Mouse (Mus musculus) c-Kit-positive CD71-negative TER-119-negative erythroid progenitor cells, embryonic 14.5 days (primary cell): ENCODE data around the gene Ftcd.

Experiments used
- DNase-seq: peaks from one replicate; pipeline ENCODE4 v3.0.0-alpha.2; 2013; ENCODE audit warnings: low read depth

Gene Ftcd

DNA sequence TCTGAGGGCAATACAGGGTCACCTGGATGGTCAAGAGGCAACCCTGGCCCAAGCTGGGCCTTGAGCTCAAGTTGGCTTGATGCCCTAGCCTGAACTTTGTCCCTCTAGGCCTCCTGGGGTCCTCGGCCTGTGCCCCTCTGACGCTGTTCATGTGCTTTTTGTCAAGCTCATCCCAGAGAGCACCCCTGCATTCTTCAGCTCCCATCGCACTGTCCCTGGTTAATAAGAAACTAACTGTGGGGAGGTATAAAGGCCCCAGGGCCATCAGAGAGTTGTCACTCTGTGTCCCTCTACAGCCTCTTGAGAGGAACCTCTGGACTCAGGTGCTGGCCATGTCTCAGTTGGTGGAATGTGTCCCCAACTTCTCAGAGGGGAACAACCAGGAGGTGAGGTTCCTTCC, at the start of gene Ftcd:
Gene Ftcd (plus strand): TSS at position 275 of the 400 bp plus-strand sequence.
- no peak for DNase-seq

DNA sequence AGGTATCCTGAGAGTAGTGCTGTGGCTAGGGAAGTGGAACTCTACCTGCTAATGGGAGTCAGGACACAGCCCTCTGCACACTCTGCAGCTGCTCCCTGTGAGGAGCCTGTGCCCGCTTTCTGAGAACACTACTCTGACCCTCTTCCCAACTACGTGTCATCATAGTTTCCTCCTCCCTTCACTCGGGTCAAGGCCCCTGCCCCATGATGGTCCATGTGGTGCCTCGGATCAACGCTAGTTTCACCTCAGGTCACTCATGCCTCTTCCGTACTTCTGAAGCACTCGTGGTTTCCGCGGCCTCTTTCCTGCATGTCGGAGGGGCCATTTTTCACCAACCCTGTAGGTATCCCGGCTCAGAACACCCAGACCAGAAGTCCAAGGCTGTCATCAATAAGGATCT, 44.5 kb upstream of the Ftcd start:
- DNase-seq, result no peak

DNA sequence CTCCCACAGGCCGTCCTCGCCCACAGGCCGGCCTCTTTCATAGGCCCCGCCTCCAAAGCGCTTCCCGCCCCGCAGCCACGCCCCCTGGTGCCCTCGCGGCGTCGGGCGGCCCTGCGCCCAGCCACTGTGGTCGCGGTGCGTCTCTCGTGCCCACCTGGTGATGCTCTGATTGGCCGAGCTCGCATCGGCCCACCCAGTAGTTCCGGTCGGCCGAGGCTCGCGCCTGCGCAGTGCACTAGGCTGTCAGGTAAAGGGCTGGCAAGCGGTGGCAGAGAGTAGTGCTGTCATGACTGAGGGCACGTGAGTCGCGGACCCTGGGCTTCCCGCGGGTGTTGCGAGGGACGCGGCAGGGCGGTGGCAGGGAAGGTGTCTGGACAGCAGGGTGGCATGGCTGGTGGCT, 44.1 kb upstream of the Ftcd start, which contains the start of gene Lss:
Gene Lss (plus strand): TSS at position 214 of the 400 bp plus-strand sequence.
- peak; percentile 84 for DNase-seq

DNA sequence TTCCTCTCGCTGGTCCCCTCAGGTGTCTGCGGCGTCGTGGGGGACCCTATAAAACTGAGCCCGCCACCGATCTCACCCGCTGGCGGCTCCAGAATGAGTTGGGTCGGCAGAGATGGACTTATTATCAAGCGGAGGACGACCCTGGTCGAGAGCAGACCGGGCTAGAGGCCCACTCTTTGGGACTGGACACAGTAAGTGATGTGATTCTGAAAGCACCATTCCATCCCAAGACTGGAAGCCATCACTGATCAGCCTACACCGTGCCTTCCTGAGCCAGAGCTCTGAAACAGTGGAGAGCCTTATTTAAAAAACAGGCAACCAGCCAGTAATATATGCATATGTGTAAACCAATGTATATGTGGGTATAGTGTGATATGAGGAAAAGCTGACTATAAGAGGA, 43.6 kb upstream of the Ftcd start:
- DNase-seq, result no peak

DNA sequence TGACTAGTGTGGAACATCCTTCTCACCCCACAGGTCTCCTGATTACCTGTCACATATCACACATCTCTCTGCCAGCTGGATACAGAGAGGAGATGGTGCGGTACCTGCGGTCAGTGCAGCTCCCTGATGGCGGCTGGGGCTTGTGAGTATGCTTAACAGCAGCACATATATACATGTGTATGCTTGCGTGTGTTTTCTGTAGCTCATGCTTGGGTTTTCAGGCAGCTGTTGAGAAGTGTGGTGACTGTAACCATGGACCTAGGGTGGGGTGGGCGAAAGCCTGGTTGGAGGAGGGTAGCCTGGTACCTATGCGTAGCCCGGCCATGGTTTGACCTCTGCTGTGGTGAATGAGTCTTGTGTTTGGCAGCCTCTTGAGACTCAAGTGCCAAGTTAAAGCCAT, 39.9 kb upstream of the Ftcd start:
- no peak for DNase-seq

DNA sequence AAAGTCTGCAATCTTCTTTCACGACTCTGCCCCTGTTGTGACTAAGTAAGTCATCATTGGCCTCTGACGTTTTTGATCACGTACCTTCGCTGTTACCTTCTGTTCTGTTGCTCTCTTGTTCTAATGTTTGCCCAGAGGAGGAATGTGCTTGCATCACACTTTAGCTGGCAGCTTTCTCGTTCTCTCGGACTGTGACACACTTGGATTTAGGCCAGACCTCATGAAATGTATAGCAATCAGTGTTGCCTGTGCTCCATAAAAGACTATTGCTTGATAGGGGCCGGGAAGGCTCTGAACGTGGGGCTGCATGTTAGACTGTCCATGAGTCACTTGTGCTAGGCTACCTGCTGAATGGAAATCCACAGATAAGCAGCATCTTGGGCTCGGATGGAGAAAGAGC, 37.8 kb upstream of the Ftcd start:
- DNase-seq, result no peak

DNA sequence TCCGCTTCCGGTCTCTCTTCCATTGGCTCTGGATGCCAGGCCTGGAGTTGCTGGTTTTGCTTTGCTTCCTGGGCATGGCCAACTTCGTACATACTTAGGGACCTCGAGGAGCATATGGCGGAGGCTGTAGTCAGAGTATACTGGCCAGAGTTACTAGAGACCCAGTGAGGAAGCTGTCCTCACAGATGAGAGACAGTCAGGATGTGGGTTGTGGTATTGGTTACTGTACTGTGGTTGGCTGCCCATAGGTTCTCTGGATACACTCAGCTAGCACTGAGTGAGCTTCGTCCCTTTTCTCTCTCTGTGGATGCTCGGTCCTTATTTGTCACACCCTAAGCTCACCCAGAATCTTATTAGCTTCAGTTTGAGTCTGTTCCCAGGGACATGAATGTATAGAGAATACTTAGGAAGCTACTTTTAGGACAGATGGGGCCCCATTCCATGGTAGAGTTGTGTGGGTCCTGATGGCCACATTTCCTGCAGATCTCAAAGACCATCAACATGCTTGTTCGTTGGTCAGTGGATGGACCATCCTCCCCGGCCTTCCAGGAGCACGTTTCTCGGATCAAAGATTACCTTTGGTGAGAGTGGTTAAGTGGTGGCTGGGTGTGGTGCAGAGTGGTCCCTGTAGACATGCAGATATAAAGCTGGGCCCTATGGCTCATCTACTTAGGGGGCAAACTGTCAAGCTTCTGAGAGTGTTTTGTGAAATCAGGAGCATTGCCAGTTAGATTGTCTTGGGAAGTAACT, 33.9 kb upstream of the Ftcd start:
- no peak for DNase-seq

DNA sequence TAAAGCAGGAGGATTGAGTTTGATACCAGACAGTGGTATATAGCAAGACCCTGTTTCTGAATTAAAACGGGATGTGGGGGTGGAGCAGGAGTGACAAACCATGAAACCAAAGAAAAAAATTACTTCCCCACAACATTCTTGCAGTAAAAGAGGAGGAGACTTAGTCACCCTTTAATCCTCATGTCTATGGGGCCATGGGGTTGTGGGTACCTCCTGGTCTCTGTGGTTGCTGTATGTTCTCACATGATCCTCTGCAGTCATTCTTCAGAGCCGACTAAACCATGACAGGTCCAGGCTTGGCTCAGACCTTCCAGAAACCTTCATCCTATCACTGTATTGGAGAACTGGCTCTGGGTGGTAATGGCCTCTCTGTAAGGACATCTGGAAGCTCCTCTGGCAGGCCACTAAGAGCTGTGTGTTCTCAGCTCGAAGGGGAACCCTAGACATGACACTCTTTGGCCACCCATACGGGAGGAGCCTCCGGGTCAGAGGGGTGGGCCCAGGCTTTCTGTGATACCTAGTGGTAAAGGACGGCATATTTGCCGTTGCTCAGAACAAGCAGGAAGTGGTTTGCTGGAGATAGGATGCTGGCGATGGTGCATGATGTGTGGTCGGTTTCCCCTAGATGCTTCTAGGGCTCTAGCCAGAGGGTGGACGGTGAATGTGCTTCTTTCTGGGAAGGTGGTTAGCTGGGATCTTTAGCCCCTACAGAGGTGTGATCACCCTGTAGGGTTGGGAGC, 32.6 kb upstream of the Ftcd start:
- DNase-seq, result no peak

DNA sequence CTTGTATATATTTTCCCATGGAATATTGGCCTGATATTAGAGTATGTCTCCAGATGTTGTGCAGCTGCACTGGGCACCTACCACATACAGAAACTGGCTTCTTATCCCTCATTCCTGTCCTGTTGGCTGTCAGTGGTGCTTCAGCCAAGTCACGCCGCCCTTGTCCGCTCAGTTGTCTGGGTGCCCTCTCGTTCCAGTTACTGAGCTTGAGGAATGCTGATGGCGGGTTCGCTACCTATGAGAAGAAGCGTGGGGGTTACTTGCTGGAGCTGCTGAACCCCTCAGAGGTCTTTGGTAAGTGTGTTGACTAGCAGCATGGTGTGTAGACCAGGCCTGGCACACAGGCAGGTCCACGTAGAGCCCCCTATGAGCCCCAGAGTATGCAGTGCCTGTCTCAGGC, 28.9 kb upstream of the Ftcd start:
- DNase-seq, result no peak

DNA sequence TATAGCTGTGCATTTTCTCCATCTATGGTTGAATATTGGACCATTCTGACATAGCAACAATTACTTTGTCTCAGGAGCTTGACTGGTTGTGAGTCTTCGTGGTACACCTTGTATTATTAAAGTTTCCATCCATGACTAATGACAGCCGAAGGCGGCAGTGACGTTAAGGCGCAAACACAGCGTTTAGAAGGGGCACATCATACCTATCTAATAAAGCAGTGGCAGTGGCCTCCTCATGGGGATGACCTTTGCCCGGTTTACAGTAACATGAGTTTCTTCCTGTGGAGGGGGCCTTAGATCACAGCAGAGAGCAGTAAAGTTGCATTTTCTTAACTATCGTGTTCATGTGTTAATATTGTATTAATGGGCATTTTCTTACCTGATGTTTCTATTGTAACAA, 27.2 kb upstream of the Ftcd start:
- no peak for DNase-seq

DNA sequence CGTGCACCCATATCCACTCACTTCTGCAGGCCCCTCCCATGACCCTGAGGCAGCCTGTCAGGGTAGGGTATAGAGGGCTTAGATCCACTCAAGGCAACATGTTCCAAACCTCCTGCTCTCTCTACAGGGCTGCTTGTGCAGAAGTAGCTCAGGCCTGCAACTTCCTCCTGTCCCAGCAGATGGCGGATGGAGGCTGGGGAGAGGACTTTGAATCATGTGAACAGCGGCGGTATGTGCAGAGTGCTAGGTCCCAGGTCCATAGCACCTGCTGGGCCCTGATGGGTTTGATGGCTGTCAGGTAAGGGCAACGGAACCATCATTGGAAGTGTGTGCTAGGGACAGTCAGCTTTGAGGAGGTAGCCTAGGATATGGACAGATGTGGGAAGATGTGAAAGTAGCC, 25.0 kb upstream of the Ftcd start:
- no peak for DNase-seq

DNA sequence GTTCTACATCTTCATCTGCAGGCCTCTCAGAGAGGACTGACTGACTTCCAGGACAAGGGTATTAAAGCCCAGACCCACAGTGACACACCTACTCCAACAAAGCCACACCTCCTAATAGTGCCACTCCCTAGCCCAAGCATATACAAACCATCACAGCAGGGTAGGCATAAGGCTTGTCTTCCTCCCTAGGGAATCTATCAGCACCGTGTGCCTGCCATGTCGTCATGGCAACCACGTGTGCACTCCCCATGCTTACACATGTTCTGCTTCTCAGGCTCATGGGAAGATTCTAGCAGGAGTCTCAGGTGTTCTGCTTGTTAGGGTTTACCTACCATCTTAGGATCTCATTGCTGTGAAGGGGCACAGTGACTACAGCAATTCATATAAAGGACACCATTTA, 23.9 kb upstream of the Ftcd start:
- DNase-seq, result no peak

DNA sequence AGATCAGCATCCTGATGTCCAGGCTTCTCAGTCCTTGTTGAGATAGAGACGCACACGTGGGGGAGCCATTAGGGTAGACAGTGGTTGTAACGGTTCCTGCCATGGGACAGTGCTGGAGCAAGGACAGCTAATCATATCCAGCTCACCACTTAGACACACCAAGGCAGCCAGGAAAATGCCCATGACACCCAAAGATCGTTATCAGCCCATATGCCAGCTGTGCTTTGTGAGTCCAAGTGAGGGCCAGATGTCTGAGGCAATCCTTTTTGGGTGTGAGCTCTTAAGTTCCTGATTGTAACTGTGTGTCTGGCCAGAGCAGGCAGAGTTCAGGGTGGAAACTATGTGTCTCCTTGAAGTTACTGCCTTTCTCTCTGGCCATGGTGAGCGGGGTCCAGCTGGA, 21.4 kb upstream of the Ftcd start:
- no peak for DNase-seq

DNA sequence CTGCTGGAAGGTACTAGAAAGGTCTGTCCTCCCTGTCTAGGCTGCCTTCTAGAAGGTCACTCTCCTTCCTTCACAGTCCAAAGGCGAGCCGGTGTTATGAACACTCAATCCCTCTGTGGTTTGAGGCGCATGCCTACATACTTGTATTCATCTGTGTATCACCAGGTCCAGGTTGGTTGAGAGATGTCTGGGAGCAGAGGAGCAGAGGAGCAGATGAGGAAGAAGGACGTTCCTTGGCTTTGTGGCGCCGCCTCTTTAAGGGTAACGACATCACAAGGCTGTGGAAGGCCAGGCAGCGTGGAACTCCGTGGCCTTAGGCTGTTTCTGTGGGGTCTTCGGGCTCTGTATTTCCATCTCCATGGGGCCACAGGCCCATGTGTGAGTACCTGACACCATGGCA, 13.5 kb upstream of the Ftcd start, which contains the start of gene Spatc1l:
Gene Spatc1l (plus strand): TSS at position 301 of the 400 bp plus-strand sequence.
- DNase-seq, result no peak

DNA sequence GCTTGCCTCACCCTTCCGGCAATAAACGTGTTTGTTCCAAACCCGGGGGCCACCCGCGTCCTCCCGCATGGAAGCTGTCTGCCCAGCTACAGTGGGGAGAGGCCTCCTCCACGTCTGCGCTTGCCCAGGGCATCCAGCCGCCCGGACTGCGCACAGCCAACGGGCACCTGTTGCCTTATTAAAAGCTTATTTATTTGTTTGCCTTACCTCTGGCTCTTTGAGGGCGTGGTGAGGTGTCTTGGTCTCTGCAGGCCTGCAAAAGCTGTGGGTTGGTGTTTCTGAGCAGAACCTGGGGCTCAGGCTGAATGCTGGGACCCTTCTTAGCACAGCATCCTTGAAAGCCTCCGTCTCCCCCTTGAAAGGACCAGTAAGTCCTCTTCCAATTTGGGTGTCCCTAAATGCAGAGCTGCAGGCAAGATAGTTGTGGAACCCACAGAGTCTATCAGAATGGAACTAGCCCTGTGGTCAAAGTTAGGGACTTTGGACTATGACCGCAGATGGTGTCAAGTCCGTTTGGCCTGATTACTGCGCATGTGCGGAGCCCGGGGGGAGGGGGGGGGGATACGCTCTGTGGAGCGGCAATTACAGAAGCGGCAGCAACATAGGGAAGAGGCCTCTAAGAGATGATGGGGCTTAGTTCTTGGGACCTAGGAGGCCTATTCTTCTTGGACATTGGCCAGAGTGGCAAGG, 5.3 kb upstream of the Ftcd start:
- DNase-seq, result no peak

DNA sequence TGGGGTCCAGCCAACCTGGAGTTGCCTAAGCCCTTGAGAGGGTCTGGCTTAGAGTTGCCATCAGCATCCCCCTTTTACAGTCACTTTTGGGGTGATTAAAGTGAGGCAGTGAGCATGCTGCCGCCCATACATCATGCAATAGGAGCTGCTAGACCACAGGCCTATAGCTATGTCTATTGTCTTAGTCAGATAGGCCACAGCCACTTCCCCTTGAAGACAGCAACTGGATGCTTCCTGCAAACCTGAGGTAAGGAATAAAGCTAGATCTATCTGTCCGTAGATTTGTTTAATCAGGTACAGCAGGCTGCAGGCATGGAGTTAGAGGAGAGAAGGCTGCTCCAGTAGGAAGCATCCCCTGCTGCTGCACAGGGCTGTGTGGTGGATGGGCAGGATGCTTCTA, 4.4 kb upstream of the Ftcd start:
- DNase-seq, result no peak

DNA sequence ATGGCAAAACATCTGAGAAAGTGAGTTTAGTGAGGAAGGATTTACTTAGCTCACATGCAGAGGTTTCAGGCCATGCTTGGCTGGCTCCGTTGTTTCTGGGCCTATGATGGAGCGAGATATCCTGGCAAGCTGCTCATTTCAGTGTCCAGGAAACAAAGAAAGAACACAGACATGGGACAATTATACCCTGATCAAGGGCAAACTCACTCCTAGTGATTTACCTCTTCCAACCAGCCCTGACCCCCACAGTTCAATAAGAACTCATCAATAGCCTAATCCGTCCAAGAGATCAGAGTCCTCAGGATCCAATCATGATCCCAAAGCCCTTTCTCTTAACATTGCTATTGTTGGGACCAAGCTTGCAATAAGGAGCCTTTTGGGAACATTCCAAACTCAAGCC, 3.3 kb upstream of the Ftcd start:
- no peak for DNase-seq

DNA sequence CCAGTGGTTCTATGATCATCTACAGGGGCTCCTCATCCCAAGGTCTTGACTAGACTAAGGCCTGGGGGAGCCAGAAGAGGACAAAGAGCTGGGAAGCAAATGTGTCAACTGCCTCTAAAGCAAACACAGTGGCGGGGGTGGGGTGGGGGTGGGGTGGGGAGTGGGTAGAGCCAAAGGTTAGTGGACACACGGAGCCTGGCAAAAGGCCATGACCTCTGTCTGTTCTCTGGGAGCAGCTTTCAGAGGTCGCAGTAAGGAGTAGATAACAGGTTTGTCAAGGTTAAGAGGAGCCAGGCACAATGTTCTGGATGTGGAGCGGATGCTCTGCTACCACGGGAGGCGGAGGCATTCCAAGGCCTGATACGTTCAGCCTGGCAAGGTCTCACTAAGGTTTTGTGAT, 1.5 kb downstream of the Ftcd start:
- DNase-seq, result no peak

DNA sequence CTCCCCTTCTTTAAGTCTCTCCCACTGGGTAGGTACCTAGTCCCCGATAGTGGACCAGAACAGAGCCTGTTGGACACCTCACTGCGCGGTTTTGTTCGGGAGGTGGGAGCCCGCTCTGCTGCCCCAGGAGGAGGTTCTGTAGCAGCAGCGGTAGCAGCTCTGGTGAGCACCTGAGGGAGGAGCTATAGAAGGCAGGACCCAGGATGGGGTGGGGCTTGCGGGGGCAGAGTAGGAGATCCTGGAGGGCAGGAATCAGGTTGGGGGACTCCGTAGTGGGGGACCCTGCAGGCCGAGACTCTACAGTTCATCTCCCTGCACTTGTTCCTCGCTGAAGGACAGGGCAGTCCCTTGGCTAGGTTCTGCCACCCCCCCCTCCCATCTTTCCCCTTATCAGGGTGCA, 8.7 kb downstream of the Ftcd start:
- DNase-seq, result no peak

DNA sequence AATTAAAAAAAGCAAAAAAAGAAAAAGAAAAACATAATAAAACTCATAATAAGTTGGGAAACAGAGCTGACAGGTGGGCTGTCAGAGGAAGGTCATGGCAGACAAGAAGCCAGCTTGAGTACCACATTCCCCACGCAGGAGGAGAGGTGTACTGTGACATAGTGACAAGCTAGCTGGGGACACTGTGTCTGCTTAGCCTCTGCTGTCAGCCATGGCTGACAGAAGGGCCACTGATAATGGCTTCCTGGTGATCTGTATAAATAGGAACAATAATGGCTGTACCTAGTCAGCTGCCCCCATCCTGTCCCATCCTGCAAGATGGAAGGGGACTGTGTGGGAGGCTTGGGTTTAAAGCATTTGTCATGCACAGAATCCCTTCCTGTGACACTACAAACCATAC, 10.7 kb downstream of the Ftcd start:
- no peak for DNase-seq

DNA sequence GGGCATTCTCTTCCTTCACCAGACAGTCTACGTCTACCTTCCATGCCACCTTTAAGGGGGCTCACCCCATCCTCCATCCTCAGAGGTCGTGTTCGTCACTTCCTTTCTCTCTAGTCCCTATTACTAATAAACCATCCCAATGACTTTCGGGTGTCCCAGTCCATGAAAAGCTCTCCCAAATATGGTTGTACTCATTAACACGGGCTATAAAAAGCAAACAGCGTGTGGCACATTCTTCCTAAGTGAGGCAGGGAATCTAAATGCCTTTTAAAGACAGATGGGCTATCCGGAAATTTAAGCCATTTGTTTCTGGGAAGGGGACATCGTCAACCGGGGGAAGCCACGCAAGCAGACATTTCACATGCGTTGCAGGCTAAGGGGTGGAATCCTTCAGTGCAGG, 14.7 kb downstream of the Ftcd start:
- DNase-seq, result no peak

DNA sequence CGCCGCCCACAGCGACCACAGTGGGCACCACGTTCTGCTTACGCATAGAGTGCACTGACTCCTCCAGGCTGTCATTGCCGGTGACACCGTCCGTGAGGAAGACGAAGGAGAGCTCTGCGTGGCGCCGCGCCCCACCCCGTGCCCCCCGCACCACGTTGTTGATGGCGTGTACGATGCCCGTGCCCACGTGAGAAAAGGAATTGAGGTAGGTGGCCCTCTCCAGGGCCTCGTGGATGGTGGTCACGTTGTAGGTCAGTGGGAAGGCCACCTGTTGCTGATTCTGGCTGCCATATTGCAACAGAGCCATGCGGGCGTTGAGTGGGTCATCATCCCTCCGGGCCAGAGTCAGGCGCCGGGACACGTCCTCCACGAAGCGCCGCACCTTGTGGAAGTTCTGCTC, 20.9 kb downstream of the Ftcd start:
- no peak for DNase-seq

DNA sequence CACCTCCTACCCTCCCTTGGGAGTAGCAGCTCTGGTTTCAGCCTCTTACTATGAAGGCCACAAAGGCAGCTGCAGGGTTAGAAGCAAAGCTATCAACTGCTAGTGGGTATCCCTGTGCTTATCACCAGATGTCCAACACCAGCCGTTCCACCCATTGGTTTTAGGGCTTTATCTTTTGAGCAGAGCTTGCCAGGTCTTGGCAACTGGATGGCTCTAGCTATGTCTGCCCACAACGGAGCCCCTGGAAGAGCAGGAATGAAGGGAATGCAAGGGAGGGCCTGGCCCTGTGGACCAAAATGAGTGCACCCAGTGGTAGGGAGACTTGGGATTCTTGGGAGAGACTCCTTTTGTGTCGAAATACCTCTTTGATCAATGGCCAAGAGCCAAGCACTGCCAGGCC, 27.2 kb downstream of the Ftcd start:
- DNase-seq, result no peak
